Mouse (Mus musculus) cerebellum, adult 2 months (tissue): ENCODE results near the gene Marcks. TPM values are rescaled to one million over a fixed set of nuclear protein-coding genes. Genes with fewer than 3 reads are reported as not detected.

Experiments used
- DNase-seq, 2 experiments: peaks; one replicate each; pipeline ENCODE4 v3.0.0; 2021
- H3K27ac ChIP-seq: fragments of 200-500 bp; 2 replicates; pipeline ENCODE4 v1.5.1; 2012; ENCODE audit warnings: low read length, control low read depth, inconsistent platforms; ENCODE audit not compliant: insufficient read depth
- H3K27me3 ChIP-seq: fragments of 200-500 bp; 2 replicates; pipeline ENCODE4 v1.6.1; 2012; ENCODE audit warnings: inconsistent platforms, mild to moderate bottlenecking, low read length, moderate library complexity; ENCODE audit not compliant: control insufficient read depth, insufficient read depth
- H3K4me1 ChIP-seq: fragments of 200-500 bp; 2 replicates; pipeline ENCODE4 v1.6.1; 2011; ENCODE audit warnings: low read length; ENCODE audit not compliant: control insufficient read depth, insufficient read depth
- H3K4me3 ChIP-seq: fragments of 200-500 bp; replicated peaks from 2 replicates; pipeline ENCODE3; 2011; ENCODE audit warnings: mild to moderate bottlenecking, low read depth, low read length, control low read depth; ENCODE audit not compliant: insufficient read depth
- CTCF ChIP-seq: fragments of 200-500 bp; IDR thresholded peaks from 2 replicates; pipeline ENCODE4 v1.5.1; 2011; ENCODE audit warnings: low read depth, mild to moderate bottlenecking, control low read depth, low read length, moderate library complexity, borderline replicate concordance; ENCODE audit not compliant: insufficient read depth
- POLR2A ChIP-seq: fragments of 200-500 bp; IDR thresholded peaks from 2 replicates; pipeline ENCODE4 v1.6.1; 2011; ENCODE audit warnings: low read length, control low read depth, borderline replicate concordance; ENCODE audit not compliant: insufficient read depth
- WGBS: fragments of 180-500 bp; shearing (Covaris S2); methylation state at CpG from one replicate; pipeline ENCODE4 v1.1.7; 2018; 5-methylcytosine and 5-hydroxymethylcytosine counted together
- polyA plus RNA-seq: library from polyadenylated mRNA; depleted of rRNA; stranded (reverse); fragments of >200 nt; gene quantifications from 2 replicates; pipeline ENCODE4 v1.2.3, GENCODE M21; 2012

The Marcks gene
- polyA plus RNA-seq, 1 experiment = 51.9 TPM

GRCm38 (mm10) chr10:37140736-37141451, 2.2 kb upstream of the Marcks start:
- peaks cover 2% of the 10 kb centered on the region; the same call in 1 of the 2 replicates for H3K4me1 ChIP-seq
- no peaks in the 10 kb centered on the region for H3K27me3 ChIP-seq
- peak; percentile 74 to 84 for DNase-seq
- peak overlapping the region; percentile 68 for H3K27ac ChIP-seq
- TF ChIP-seq CTCF (no peak), POLR2A (no peak)
- WGBS = under 1% methylated on average over 46 of the region's 47 CpGs
- H3K4me3 ChIP-seq = peak overlapping the region; percentile 88

- Histone ChIP-seq H3K27ac (peak overlapping the region; percentile 68), H3K4me3 (peak overlapping the region; percentile 88), H3K4me1 (peaks cover 2% of the 10 kb centered on the region; the same call in 1 of the 2 replicates), H3K27me3 (no peaks in the 10 kb centered on the region)
- no peak for DNase-seq
- TF ChIP-seq POLR2A = no peak
- no peak for TF ChIP-seq CTCF
- under 1% methylated on average over 24 of the region's 24 CpGs for whole genome bisulfite sequencing
Observed at GRCm38 (mm10) chr10:37140166-37140735, 1.5 kb upstream of the Marcks start.

GRCm38 (mm10) chr10:37139443-37140165, 884 bp upstream of the Marcks start:
- WGBS = under 1% methylated on average over 26 of the region's 26 CpGs
- peak overlapping the region; percentile 88 for H3K4me3 ChIP-seq
- H3K27ac ChIP-seq = no peak overlapping the region
- TF ChIP-seq POLR2A (no peak), CTCF (no peak)
- peaks cover 2% of the 10 kb centered on the region; the same call in 1 of the 2 replicates for H3K4me1 ChIP-seq
- DNase-seq = peak; percentile 31 to 45
- no peaks in the 10 kb centered on the region for H3K27me3 ChIP-seq

- H3K4me1 ChIP-seq = peaks cover 2% of the 10 kb centered on the region; the same call in 1 of the 2 replicates
- no peaks in the 10 kb centered on the region for H3K27me3 ChIP-seq
- DNase-seq = peak; percentile 45 to 64
- H3K4me3 ChIP-seq = peak overlapping the region; percentile 88
- TF ChIP-seq CTCF = no peak
- TF ChIP-seq POLR2A = no peak
- WGBS = under 1% methylated on average over 26 of the region's 26 CpGs
- H3K27ac ChIP-seq = peak overlapping the region; percentile 85; the same call in 1 of the 2 replicates
Observed at GRCm38 (mm10) chr10:37138311-37138731, 399 bp downstream of the Marcks start.

DNA sequence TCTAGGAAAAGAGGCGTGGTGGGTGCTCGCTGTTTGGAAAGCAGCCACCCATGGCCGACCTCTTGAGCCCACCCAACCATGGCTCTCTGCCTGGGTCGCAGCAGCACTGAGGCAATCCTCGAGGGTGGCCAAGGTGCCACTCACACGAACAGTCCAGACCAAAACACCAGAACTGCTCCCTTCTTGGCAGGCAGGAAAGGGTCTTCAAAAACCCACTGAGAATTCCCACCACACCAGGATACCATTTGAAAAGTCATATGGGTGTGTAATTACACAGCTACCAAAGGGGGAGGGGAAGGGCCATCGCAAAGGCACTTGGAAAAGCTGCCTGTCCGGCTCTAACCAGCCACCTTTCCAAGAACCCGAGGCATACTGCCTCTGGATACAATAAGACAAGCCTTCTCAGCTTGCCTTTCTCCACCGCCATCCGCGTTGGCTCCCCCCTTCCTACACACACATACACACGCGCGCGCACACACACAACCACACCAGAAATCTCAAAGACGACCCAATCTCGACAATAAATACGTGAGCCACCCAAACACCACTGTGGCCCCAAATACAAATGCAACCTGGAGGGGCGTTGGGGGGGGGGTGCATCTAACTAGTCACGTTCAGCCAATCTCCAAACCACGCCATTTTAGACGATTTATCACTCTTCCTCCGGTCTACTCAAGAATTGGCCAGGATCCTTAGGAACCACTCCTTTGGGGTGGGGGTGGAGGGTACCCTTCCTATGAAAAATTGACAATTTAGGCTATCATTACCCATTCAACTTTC, 999 bp downstream of the Marcks start:
- Histone ChIP-seq H3K4me1 (peaks cover 2% of the 10 kb centered on the region; the same call in 1 of the 2 replicates), H3K27ac (peak overlapping the region; percentile 85), H3K4me3 (peak overlapping the region; percentile 88), H3K27me3 (no peaks in the 10 kb centered on the region)
- WGBS = 1% methylated on average over 24 of the region's 24 CpGs
- TF ChIP-seq POLR2A = no peak
- TF ChIP-seq CTCF = no peak
- peak; percentile 61 to 62 for DNase-seq

DNA sequence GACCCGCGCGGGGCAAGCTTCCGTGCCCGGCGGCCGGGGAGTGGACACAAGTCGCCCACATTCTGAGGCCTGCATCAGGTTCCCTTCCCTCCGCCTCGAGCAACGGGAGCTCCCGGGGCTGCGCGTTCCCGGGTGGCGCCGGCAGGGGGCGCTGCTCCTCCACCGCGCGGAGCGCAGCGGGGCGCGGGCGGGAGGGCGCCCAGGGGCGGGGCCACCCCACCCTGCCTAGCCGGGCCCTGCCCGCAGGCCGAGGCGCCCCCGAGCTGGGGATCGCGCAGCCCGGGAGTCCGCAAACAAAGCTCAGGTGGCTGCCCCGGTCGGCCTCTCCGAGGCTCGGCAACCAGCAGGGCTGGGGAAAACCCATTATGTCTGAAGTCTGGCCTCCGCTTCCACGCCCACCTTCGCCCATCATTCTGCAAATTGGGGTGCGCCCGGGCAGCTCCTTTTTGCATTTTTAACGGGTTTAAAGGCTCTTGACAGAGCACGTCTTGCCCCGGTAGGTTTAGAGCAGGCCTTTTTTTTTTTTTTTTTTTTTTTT, 1.7 kb downstream of the Marcks start:
- WGBS = under 1% methylated on average over 47 of the region's 49 CpGs
- TF ChIP-seq CTCF (peak; percentile 74), POLR2A (no peak)
- peak; percentile 90 to 96 for DNase-seq
- Histone ChIP-seq H3K4me1 (peaks cover 2% of the 10 kb centered on the region; the same call in 1 of the 2 replicates), H3K4me3 (peak overlapping the region; percentile 88), H3K27me3 (no peaks in the 10 kb centered on the region), H3K27ac (peak overlapping the region; percentile 99)

- TF ChIP-seq POLR2A (no peak), CTCF (no peak)
- H3K27me3 ChIP-seq = no peaks in the 10 kb centered on the region
- WGBS = under 1% methylated on average over 98 of the region's 99 CpGs
Observed at GRCm38 (mm10) chr10:37135951-37136751, 2.6 kb downstream of the Marcks start.

More at GRCm38 (mm10) chr10:37135951-37136751, 2.6 kb downstream of the Marcks start:
- DNase-seq = peak; percentile 64 to 75
- Histone ChIP-seq H3K4me1 (no peaks in the 10 kb centered on the region; the same call in 1 of the 2 replicates), H3K27ac (peak overlapping the region; percentile 99), H3K4me3 (peak overlapping the region; percentile 88)
